Mouse (Mus musculus): Measurements from ENCODE around the gene 1700102P08Rik. TPM values are rescaled to one million over a fixed set of nuclear protein-coding genes. Genes with fewer than 3 reads are reported as not detected.

Gene 1700102P08Rik
- 2.0 and 2.2 TPM in 2 replicates for polyA plus RNA-seq (2015; fragmentation: Nextera tagmentation; extraction: Ambion mirVana)

DNA sequence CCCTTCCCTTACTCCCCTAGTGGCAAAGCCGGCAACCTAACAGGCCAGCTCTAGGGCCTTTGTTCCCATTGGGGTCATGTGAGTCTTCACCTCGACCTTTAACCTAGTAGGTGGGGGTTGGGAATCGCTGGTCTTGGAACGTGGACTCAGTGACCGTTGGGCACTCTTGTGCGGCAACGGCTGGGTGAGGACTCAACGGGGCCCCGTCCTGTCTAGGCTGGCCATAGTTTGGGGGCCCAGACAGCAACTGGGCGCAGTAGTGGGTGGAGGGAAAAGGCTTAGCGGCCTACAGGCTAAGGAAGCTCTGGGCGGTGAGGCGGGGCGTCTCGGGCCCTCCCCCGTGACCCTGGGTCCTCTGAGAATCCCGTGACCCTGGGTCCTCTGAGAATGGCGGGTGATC lies at the start of gene 1700102P08Rik:
Gene 1700102P08Rik, plus strand, starts transcription at position 130 of the 400 bp plus-strand sequence.
- 56% methylated on average over 18 of the region's 18 CpGs for WGBS
- Histone ChIP-seq H3K4me3 (replicated peaks; ENCODE audit: low read length) (no peak within 1 kb of the TSS), H3K27ac (ENCODE audit: low read length) (no peak within 1 kb of the TSS), H3K4me2 (ENCODE audit: low read length) (no peak within 1 kb of the TSS), H3K4me1 (replicated peaks; ENCODE audit: control insufficient read depth, insufficient read depth, low read length) (no peaks in the 10 kb centered on the region), H3K27me3 (replicated peaks; ENCODE audit: control insufficient read depth, insufficient read depth, low read length) (no peaks in the 10 kb centered on the region), H3K9ac (replicated peaks; ENCODE audit: low read depth, low read length) (no peak within 1 kb of the TSS), H3K9me3 (ENCODE audit: control insufficient read depth, low read length) (no peaks in the 10 kb centered on the region), H3K36me3 (ENCODE audit: control insufficient read depth, insufficient read depth) (peaks cover 25% of the 10 kb centered on the region)
- no peak for ATAC-seq

DNA sequence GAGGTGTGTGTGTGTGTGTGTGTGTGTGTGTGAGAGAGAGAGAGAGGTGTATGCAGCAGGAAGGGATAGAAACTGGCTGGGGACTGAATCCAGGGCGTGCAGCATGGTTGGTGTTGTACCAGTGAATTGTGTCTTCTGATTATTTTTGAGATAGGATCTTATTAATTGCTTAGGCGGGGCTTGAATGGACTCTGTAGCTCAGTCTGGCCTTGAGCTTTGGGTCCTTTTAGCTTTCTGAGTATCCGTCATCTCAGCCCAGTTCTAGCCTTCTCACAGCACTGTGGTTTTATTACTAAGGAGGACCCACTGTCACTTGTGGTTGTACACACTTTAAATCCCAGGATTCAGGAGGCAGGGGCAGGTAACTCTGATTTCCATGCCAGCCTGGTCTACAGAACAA lies 49.3 kb upstream of the 1700102P08Rik start:
- no peak overlapping the region for H3K27ac ChIP-seq (ENCODE audit: low read length)
- H3K9me3 ChIP-seq (ENCODE audit: control insufficient read depth, low read length), result no peaks in the 10 kb centered on the region
- no peak overlapping the region for H3K9ac ChIP-seq (replicated peaks; ENCODE audit: low read depth, low read length)
- no peaks in the 10 kb centered on the region for H3K36me3 ChIP-seq (ENCODE audit: control insufficient read depth, insufficient read depth)
- H3K4me2 ChIP-seq (ENCODE audit: low read length), result no peak overlapping the region
- H3K4me3 ChIP-seq (replicated peaks; ENCODE audit: low read length), result no peak overlapping the region
- 86% methylated on average over 3 of the region's 3 CpGs for WGBS
- H3K4me1 ChIP-seq (replicated peaks; ENCODE audit: control insufficient read depth, insufficient read depth, low read length), result peaks cover 26% of the 10 kb centered on the region
- H3K27me3 ChIP-seq (replicated peaks; ENCODE audit: control insufficient read depth, insufficient read depth, low read length), result no peaks in the 10 kb centered on the region
- no peak for ATAC-seq

DNA sequence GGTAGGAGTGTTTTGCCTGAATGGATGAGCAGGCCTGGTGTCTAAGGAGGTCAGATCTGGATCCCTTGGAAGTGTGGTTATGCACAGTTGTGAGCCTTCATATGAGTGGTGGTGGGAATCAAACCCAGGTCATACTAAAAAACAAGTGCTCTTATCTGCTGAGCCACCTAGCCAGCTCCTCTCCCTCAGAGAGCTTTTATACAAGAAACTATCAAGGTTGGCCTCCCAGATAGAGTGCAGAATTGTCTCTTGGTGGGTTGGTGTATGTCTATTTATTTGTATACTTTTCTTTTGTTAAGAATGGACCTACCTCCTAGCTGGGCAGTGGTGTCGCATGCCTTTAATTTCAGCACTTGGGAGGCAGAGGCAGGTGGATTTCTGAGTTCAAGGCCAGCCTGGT lies 48.8 kb upstream of the 1700102P08Rik start:
- no peaks in the 10 kb centered on the region for H3K9me3 ChIP-seq (ENCODE audit: control insufficient read depth, low read length)
- H3K9ac ChIP-seq (replicated peaks; ENCODE audit: low read depth, low read length), result no peak overlapping the region
- no peak for ATAC-seq
- 95% methylated on average over 1 of the region's 1 CpGs for WGBS
- no peak overlapping the region for H3K4me2 ChIP-seq (ENCODE audit: low read length)
- H3K36me3 ChIP-seq (ENCODE audit: control insufficient read depth, insufficient read depth), result no peaks in the 10 kb centered on the region
- H3K27me3 ChIP-seq (replicated peaks; ENCODE audit: control insufficient read depth, insufficient read depth, low read length), result no peaks in the 10 kb centered on the region
- no peak overlapping the region for H3K4me3 ChIP-seq (replicated peaks; ENCODE audit: low read length)
- peaks cover 26% of the 10 kb centered on the region for H3K4me1 ChIP-seq (replicated peaks; ENCODE audit: control insufficient read depth, insufficient read depth, low read length)
- no peak overlapping the region for H3K27ac ChIP-seq (ENCODE audit: low read length)

DNA sequence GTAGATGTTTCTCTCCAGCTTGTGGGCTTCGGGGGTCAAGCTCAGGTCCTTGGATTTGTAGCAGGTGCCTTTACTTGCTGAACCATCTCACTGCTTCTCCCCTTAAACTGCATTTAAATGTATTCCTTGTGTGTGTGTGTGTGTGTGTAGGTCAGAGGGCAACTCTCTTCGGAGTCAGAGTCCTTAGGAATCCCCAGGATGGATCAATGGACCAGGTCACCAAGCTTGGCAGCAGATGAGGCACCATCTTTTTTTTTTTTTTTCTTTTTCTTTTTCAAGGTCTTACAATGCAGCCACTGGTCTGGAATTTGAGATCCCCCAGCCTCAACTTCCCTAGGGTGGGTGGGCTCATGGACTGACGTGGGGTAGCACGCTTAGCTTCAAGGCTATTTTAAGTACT lies 48.1 kb upstream of the 1700102P08Rik start:
- no peak for ATAC-seq
- H3K27me3 ChIP-seq (replicated peaks; ENCODE audit: control insufficient read depth, insufficient read depth, low read length), result no peaks in the 10 kb centered on the region
- H3K4me3 ChIP-seq (replicated peaks; ENCODE audit: low read length), result no peak overlapping the region
- H3K4me2 ChIP-seq (ENCODE audit: low read length), result no peak overlapping the region
- no peak overlapping the region for H3K27ac ChIP-seq (ENCODE audit: low read length)
- H3K36me3 ChIP-seq (ENCODE audit: control insufficient read depth, insufficient read depth), result no peaks in the 10 kb centered on the region
- H3K4me1 ChIP-seq (replicated peaks; ENCODE audit: control insufficient read depth, insufficient read depth, low read length), result peaks cover 31% of the 10 kb centered on the region
- no peak overlapping the region for H3K9ac ChIP-seq (replicated peaks; ENCODE audit: low read depth, low read length)
- WGBS, result 87% methylated on average over 4 of the region's 4 CpGs
- H3K9me3 ChIP-seq (ENCODE audit: control insufficient read depth, low read length), result no peaks in the 10 kb centered on the region

DNA sequence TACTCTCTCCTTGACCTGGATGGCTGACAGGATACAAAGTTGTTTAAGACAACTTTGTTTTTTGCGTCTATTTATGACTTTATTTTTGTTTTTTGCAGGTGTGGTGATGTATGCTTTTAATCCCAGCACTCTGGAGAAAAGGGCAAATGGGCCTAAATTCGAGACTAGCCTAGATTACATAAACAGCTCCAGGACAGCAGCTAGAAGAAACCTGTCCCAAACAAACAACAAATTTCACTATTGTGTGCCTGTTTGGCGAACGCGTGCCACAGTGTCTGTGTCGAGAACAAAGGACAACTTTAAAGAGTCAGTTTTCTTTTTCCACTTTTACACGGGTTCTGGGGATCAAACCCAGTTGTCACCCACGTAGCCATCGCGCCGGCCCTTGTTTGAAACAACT lies 45.6 kb upstream of the 1700102P08Rik start:
- Histone ChIP-seq H3K4me3 (replicated peaks; ENCODE audit: low read length) (peak overlapping the region; percentile 76), H3K4me1 (replicated peaks; ENCODE audit: control insufficient read depth, insufficient read depth, low read length) (peaks cover 22% of the 10 kb centered on the region), H3K9me3 (ENCODE audit: control insufficient read depth, low read length) (no peaks in the 10 kb centered on the region), H3K36me3 (ENCODE audit: control insufficient read depth, insufficient read depth) (peaks cover 14% of the 10 kb centered on the region), H3K9ac (replicated peaks; ENCODE audit: low read depth, low read length) (peak overlapping the region; percentile 83), H3K4me2 (ENCODE audit: low read length) (peak overlapping the region; percentile 69), H3K27me3 (replicated peaks; ENCODE audit: control insufficient read depth, insufficient read depth, low read length) (no peaks in the 10 kb centered on the region), H3K27ac (ENCODE audit: low read length) (peak overlapping the region; percentile 89)
- 4% methylated on average over 11 of the region's 11 CpGs for WGBS
- no peak; the same call in 1 of the 2 replicates for ATAC-seq

DNA sequence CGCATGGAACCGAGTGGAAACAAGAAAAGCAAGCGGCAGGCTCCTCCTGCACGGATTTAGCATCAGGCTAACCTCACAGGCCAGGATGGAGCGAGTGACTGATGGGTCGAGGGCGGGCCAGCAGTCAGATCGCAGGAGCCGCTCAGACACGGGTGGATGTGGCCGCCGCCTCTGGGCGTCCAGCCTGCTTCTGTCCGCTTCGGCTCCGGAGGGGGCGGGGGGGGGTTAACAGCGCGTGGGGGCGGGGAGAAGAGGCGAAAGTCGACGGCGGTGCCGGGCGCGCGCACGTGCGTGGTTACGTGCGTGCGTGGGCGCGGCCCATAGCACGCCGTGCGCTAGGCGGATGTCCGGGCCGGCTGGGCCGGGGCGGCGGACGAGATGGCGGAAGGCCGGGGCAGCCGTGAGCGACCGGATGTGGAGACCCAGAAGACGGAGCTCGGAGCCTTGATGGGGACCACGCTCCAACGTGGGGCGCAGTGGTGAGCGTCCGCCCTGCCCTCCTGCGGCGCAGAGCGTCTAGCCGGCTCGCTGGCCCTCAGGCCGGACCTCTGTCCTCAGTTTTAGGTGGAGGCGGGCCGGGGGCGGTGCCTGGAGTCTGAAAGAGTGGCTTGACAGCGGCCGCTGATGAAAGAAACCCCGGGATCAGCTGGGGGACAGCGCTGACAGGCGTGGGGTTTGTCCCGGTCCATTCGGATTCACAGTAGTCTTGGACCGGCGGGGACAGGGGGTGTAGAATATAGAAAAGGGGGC lies 44.9 kb upstream of the 1700102P08Rik start, which contains the start of gene Usp4:
Gene Usp4, plus strand, starts transcription at position 314 of the 750 bp plus-strand sequence.
- peak; percentile 95 for ATAC-seq
- peaks cover 21% of the 10 kb centered on the region for H3K36me3 ChIP-seq (ENCODE audit: control insufficient read depth, insufficient read depth)
- peak within 1 kb of the TSS; percentile 71 for H3K4me2 ChIP-seq (ENCODE audit: low read length)
- peak within 1 kb of the TSS; percentile 83 for H3K9ac ChIP-seq (replicated peaks; ENCODE audit: low read depth, low read length)
- H3K9me3 ChIP-seq (ENCODE audit: control insufficient read depth, low read length), result no peaks in the 10 kb centered on the region
- peak within 1 kb of the TSS; percentile 76 for H3K4me3 ChIP-seq (replicated peaks; ENCODE audit: low read length)
- no peaks in the 10 kb centered on the region for H3K27me3 ChIP-seq (replicated peaks; ENCODE audit: control insufficient read depth, insufficient read depth, low read length)
- H3K4me1 ChIP-seq (replicated peaks; ENCODE audit: control insufficient read depth, insufficient read depth, low read length), result peaks cover 22% of the 10 kb centered on the region
- H3K27ac ChIP-seq (ENCODE audit: low read length), result peak within 1 kb of the TSS; percentile 89
- WGBS, result under 1% methylated on average over 73 of the region's 75 CpGs

DNA sequence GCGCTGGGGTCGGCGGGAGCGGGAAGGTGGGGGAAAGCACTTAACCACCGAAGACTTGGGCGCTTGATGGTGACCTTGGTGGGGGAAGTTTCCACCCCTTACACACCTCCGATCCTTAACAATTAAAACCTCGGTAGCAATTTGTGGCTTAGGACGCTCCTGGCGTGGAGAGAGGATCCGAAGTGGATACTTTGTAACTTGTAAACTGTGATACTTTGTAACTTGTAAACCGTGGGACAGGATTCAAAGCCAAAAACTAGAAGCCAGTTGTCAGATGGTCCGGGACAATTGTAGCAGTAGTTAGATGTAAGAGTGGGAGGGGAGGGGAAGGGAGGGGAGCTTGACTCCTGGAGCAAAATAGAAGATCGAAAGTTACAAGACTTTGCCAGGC lies 44.3 kb upstream of the 1700102P08Rik start:
- Histone ChIP-seq H3K9ac (replicated peaks; ENCODE audit: low read depth, low read length) (peak overlapping the region; percentile 83), H3K4me1 (replicated peaks; ENCODE audit: control insufficient read depth, insufficient read depth, low read length) (peaks cover 22% of the 10 kb centered on the region), H3K27ac (ENCODE audit: low read length) (no peak overlapping the region; the same call in 1 of the 2 replicates), H3K4me3 (replicated peaks; ENCODE audit: low read length) (peak overlapping the region; percentile 76), H3K27me3 (replicated peaks; ENCODE audit: control insufficient read depth, insufficient read depth, low read length) (no peaks in the 10 kb centered on the region), H3K4me2 (ENCODE audit: low read length) (peak overlapping the region; percentile 71), H3K9me3 (ENCODE audit: control insufficient read depth, low read length) (no peaks in the 10 kb centered on the region), H3K36me3 (ENCODE audit: control insufficient read depth, insufficient read depth) (peaks cover 22% of the 10 kb centered on the region)
- no peak for ATAC-seq
- WGBS, result 6% methylated on average over 14 of the region's 14 CpGs

DNA sequence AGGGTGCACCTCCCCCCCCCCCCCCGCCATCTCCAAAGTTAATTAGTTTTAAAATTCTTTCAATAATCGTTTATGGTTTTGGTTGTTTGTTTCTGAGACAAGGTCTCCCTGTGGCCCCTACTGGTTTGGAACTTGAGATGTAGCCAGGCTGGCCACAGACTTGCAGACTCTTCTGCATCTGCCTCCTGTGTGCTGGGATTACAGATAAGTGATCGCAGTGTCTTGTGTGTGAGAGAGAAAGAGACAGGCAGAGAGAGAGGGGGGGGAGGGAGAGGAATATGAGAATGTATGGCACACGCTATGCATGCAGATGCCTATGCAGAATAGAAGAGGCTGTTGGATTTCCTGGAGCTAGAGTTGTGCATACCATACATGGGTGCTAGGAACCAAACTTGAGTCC lies 42.9 kb upstream of the 1700102P08Rik start:
- Histone ChIP-seq H3K4me2 (ENCODE audit: low read length) (no peak overlapping the region), H3K36me3 (ENCODE audit: control insufficient read depth, insufficient read depth) (peaks cover 30% of the 10 kb centered on the region), H3K27me3 (replicated peaks; ENCODE audit: control insufficient read depth, insufficient read depth, low read length) (no peaks in the 10 kb centered on the region), H3K27ac (ENCODE audit: low read length) (no peak overlapping the region), H3K4me1 (replicated peaks; ENCODE audit: control insufficient read depth, insufficient read depth, low read length) (peaks cover 22% of the 10 kb centered on the region), H3K9me3 (ENCODE audit: control insufficient read depth, low read length) (no peaks in the 10 kb centered on the region), H3K4me3 (replicated peaks; ENCODE audit: low read length) (no peak overlapping the region), H3K9ac (replicated peaks; ENCODE audit: low read depth, low read length) (no peak overlapping the region)
- no peak for ATAC-seq
- 93% methylated on average over 3 of the region's 4 CpGs for WGBS

DNA sequence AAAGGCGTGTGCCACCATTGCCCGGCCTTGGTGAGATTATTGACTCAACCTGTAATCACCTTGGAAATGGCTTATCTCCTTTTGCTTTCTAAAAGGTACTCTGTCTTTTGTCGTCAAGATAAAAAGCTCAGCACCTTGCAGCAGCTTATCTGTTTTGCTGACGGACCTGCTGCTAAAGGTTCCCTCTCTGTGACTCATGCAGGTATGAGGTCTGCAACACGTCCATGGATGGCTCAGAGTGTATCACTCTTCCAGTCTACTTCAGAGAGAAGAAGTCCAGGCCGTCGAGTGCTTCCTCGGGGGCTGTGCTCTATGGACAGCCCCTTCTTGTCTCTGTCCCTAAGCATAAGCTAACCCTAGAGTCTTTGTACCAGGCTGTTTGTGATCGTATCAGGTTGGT lies 14.4 kb upstream of the 1700102P08Rik start:
- WGBS, result 90% methylated on average over 9 of the region's 9 CpGs
- no peaks in the 10 kb centered on the region for H3K9me3 ChIP-seq (ENCODE audit: control insufficient read depth, low read length)
- H3K4me2 ChIP-seq (ENCODE audit: low read length), result no peak overlapping the region

More for the DNA sequence above, 14.4 kb upstream of the 1700102P08Rik start:
- peaks cover 53% of the 10 kb centered on the region for H3K36me3 ChIP-seq (ENCODE audit: control insufficient read depth, insufficient read depth)
- H3K27ac ChIP-seq (ENCODE audit: low read length), result no peak overlapping the region
- no peak for ATAC-seq
- H3K4me3 ChIP-seq (replicated peaks; ENCODE audit: low read length), result no peak overlapping the region
- no peaks in the 10 kb centered on the region for H3K4me1 ChIP-seq (replicated peaks; ENCODE audit: control insufficient read depth, insufficient read depth, low read length)
- no peak overlapping the region for H3K9ac ChIP-seq (replicated peaks; ENCODE audit: low read depth, low read length)
- H3K27me3 ChIP-seq (replicated peaks; ENCODE audit: control insufficient read depth, insufficient read depth, low read length), result no peaks in the 10 kb centered on the region

Measured in forebrain, embryonic 16.5 days (tissue).